Mouse (Mus musculus) spleen, postnatal 14 days (tissue): ENCODE measurements around the gene Arhgap19.

Experiments used
- DNase-seq, 2 experiments: peaks; one replicate each; pipeline ENCODE4 v3.0.0; 2021 to 2022; ENCODE audit warnings: low spot score in 2 of 2

Arhgap19 gene

GRCm38 (mm10) chr19:41801742-41802369, at the start of gene Arhgap19:
TSS of gene Arhgap19 (minus strand) at chr19:41802047.
- peak; percentile 80 to 83 for DNase-seq

DNA sequence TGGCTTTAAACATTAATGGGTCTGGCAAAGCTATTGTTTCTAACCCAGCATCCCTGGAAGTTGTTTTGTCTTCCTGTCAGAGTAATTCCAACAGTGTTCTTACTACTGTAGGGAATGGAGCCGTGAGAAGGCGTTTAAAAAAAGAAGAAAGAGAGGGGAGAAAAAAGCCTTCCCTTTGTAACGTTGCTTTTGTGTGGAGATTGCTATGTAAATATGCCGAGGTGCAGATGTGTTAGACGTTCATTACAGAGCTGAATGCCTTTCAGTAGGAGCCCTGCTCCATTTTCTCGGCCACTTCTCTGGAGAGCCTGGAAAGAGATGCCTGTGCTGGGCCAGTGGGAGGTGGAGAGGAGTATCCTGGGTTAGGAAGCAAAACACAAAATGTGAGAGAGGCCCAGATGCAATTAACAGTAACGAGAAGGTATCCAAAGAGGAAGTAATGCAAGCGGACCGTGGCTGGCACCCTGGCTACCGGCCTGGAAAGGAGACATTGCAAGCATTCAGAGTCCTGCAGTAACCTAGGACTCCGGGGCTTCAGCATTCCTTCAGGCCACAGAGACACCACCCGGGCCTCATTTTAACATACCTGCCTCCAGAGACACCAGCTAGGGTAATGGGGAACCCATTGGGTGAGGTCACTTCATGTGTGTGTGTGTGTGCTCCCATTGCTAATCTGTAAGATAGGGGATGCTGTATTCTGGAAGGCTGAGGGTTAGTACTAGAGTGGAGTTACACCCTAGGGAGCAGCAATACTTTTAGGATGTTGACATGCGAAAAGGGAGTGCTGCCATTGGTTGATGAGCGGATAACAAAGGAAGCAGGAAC, 49.1 kb upstream of the Arhgap19 start:
- no peak for DNase-seq

GRCm38 (mm10) chr19:41850021-41850718, 48.3 kb upstream of the Arhgap19 start:
- no peak for DNase-seq

GRCm38 (mm10) chr19:41847992-41848851, 46.4 kb upstream of the Arhgap19 start, which contains the start of gene Frat2:
TSS of gene Frat2 (minus strand) at chr19:41848132.
- peak; percentile 77 to 83 for DNase-seq

DNA sequence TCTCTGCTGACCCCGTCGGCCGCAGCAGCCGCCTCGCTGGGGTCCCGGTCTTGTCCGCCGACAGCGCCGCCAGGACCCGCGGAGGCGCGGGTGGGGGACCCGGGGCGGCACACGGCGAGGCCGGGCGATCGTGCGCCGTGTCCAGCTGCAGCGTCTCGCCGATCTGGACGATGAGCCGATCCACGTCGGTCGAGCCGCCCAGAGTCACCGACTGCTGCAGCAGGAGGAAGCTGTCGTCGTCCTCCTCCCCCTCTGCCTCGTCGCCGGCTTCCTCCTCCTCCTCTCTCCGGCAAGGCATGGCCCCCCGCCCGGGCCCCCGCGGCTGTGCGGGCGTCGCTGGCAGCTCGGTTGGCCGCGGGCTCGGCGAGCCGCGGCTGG, 45.8 kb upstream of the Arhgap19 start:
- peak; percentile 24 to 38 for DNase-seq

DNA sequence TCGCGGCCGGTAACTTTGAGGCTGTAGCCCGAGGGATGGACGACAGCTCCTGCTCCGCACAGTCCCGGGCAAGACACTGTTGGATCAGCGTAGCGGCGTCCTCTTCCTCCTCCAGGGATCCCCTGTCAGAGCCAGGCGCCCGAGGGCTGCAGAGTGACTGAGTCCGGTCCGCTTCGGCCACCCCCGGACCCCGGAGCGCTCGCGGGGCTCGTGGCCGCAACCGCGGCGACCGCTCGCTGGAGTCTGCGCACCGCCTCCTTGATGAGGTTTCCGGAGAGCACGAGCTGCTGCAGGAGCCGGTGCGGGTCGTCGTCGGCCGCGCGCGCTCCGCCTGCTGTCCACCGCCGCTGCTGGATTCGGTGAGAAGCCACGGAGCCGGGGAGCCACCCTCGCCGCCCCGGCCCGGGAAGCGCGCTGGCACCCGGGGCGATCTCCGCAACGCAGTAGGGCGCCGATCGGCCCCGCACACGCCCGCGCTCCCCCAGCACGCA, 45.3 kb upstream of the Arhgap19 start:
- DNase-seq = peak in 1 of 2 experiments; percentile 38

- no peak for DNase-seq
Measured at GRCm38 (mm10) chr19:41846366-41847090, 44.7 kb upstream of the Arhgap19 start.

DNA sequence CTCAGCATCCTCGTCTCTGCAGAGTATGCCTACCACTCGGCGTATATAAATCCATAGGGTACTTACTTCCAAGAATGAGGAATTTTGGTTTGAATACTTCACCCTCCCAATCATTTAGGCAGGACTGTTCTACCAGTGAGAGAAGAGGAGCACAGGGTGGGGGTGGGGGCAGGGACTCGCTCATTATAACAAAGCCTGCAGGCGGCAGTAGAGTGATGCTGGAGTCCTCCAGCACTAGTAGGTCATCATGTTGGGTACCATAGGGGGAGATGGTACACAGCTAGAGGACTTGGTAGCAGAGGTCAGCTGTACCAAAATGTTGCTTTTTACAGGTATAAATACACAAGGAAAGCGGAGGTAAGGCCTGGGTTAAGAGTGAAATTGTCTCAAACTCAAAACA, 42.5 kb upstream of the Arhgap19 start:
- DNase-seq = no peak

DNA sequence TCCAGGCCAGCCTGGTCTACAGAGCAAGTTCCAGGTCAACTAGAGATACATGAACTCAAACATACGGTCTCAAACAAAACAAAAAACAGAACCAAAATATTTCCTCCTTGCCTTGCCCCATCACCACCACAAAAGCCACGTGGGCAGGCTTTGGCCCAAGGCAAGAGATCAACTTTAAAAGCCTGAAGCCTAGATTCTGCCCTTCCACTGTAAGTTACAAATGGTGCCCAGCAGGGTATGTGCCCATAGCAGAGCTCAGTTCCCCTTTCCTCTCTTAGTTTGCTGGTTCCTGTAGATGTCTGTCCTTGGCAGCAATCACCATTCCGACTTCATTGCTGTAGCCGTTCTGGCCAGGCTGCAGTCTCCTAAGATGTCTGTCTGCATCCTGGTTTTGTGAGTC, 40.9 kb upstream of the Arhgap19 start:
- DNase-seq = no peak

GRCm38 (mm10) chr19:41842196-41842595, 40.3 kb upstream of the Arhgap19 start:
- no peak for DNase-seq

DNA sequence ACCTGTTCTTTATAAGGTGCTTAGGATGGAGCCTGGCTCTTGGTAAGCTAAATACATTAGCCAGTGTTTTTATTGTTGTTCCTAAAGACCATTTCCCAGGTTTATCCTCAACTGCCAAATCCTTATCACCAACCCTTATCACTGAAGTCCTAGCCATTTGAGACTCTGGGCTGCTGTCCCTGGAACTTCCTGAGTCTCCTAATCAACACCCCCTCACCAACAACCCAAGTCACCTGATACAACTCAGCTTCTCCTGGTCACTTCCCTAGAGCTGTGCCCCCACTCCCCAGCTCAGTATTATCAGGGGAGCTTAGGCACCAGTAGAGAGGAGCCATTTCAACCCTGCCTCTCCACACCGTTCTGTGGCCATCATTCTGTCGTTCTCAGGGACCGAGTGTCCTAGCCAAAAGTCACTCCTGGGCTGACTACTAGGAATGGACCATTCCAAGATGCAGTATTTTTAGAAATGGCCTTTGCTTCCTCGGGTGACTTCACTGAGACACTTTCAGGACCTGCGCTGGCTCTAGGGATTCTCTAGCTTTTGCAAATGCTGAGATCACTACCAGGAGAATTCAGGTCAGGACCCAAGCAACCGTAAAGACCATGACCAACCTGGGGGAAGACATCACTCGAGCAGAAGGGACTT, 39.4 kb upstream of the Arhgap19 start:
- no peak for DNase-seq

DNA sequence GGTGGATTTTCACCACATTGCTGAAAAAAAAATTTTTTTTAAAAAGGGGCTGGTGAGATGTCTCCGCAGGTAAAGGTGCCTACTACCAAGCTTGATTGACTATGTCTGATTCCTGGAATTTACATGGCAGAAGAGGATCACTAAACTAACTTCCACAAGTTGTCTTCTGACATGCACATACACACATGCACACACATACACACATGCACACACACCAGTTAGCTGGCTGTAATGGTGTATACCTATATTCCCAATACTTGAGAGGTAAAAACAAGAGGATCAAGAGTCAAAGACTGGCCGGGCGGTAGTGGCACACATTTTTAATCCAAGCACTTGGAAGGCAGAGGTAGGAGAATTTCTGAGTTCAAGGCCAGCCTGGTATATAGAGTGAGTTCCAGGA, 37.8 kb upstream of the Arhgap19 start:
- no peak for DNase-seq

DNA sequence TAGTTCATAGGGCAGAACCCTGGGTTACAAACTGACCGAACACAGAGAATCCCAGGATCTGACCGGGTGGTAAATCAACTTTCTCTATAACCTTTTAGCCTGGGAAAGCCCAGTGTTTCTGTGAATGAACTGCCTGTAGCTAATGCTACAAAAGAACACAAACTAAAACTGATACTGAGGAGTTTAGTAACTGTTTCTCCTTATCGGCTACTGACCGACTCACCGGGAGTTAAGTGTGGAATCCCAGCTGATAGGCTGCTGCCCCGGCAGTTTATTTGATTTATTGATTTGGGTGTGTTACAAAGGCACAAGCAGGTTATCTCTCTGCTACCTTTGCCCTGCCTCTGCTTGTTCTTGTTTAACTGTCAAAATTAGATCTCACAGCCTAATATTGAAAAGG, 37.0 kb upstream of the Arhgap19 start:
- DNase-seq = no peak

GRCm38 (mm10) chr19:41837917-41838261, 36.0 kb upstream of the Arhgap19 start:
- no peak for DNase-seq

- no peak for DNase-seq
Measured at GRCm38 (mm10) chr19:41837194-41837916, 35.5 kb upstream of the Arhgap19 start.

DNA sequence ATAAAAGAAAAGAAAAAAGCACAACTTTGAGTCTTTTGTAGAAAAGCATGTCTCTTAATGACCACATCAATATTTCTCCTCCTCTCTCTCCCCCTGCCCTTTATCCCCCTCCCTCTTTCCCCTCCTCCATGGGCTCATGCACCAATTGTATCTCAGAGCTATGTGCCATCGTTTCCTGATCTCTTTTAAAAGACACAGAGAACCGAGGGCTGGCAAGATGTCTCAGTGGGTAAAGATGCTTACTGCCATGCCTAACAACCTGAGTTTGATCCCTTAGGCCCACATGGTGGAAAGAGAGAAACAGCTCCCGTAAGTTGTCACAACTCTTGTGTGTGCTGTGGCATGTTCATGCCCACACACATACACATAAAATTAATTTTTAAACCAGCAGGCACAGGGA, 34.9 kb upstream of the Arhgap19 start:
- DNase-seq = no peak

DNA sequence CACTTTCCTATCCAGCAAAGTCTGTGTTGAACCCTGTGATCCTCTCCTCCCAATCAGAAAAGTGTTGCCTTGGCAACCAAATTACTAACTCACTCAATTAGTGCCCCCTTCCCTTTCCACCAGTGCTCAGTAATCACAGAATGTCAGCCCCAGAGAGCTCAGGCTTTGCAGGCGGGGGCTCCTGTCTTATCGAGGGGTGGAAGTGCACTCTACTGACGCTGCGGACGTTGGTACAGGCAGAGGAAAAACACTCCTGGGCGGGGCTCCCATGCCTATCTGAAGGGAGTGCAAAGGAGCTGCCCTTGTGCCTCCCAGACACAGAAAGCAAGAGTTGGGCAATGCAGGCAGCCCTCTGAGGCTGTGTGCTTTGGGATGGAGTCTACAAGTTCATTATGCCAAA, 34.0 kb upstream of the Arhgap19 start:
- DNase-seq = peak; percentile 47 to 53

DNA sequence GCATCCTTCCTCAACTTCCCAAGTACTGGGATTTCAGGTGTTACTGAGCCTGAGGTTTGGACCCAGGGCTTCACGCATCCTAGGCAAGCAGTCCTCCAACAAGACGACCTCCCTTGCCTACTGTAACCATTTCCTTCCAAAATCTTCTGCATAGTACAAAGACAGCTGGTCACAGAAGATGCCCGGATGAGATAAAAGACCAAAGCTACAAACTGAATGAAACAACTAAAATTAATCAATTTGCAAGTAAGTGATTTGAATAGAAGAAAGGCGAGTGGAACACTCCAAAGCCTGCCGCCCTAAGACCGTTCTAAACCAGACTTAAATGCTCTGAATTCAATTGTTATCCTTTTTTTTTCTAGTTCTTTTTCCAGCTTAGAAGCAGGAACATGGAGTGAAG, 33.6 kb upstream of the Arhgap19 start:
- no peak for DNase-seq

DNA sequence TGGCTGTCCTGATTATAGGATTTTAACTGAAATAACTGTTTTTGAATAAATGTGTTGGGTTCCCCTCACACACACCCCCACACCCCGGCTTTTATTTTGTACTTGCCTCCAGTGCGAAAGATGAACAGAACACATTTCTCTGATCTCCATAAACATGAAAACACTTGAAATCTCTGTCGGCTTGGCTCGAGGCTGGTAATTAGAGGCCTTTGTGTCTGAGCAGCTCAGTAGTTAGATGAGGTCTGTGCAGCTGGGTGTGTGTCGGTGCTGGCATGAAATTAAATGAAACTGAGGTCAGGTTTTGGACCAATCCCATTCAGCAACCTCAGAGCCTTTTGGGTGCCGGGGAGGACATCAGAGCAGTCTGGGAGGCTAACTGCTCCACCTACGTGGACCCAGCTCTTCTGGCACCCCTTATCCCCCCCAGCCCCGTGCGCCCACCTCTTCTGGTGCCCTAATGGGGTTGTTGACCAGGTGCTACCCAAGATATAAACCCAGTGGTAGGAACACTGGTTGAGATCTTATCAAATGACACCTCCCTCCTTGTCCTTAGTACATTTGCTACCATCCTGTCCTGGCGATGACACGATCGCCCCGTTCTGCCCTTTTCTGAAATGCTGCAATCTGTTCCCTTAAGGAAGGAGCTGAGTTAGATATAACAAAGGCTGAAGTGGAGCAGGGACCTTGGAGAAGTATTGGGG, 30.8 kb upstream of the Arhgap19 start:
- no peak for DNase-seq
